Mouse (Mus musculus) stomach, embryonic 15.5 days (tissue): ENCODE data around the gene Pramef17. TPM values are rescaled to one million over a fixed set of nuclear protein-coding genes. Genes with fewer than 3 reads are reported as not detected.
"Not testable (repeated sequence)": the region's sequence is repeated elsewhere in the genome, so short reads cannot be mapped to it uniquely, and the experiment has no call there.

Experiments
- ATAC-seq: fragments of 200-750 bp; cut with Nextera tagmentation; 2 replicates; pipeline ENCODE4 v1.8.0; 2017; ENCODE audit warnings: low read depth, moderate number of reproducible peaks, moderate TSS enrichment; ENCODE audit not compliant: insufficient read depth, low FRiP score
- H3K27ac ChIP-seq: fragments of 300-500 bp; sonication (generic); 2 replicates; pipeline ENCODE4 v1.5.1; 2015; ENCODE audit warnings: mild to moderate bottlenecking, inconsistent platforms
- H3K27me3 ChIP-seq: fragments of 300-500 bp; sonication (generic); replicated peaks from 2 replicates; pipeline ENCODE4 v1.6.1; 2015; ENCODE audit warnings: inconsistent platforms
- H3K36me3 ChIP-seq: fragments of 300-500 bp; sonication (generic); 2 replicates; pipeline ENCODE4 v1.6.1; 2015; ENCODE audit warnings: inconsistent platforms
- H3K4me1 ChIP-seq: fragments of 300-500 bp; sonication (generic); 2 replicates; pipeline ENCODE4 v1.6.1; 2015; ENCODE audit warnings: inconsistent platforms
- H3K4me2 ChIP-seq: fragments of 300-500 bp; sonication (generic); 2 replicates; pipeline ENCODE4 v1.6.1; 2015; ENCODE audit warnings: mild to moderate bottlenecking, inconsistent platforms
- H3K4me3 ChIP-seq: fragments of 300-500 bp; sonication (generic); replicated peaks from 2 replicates; pipeline ENCODE4 v1.5.1; 2015; ENCODE audit warnings: inconsistent platforms
- H3K9ac ChIP-seq: fragments of 300-500 bp; sonication (generic); 2 replicates; pipeline ENCODE4 v1.6.1; 2015; ENCODE audit warnings: inconsistent platforms
- H3K9me3 ChIP-seq: fragments of 300-500 bp; sonication (generic); 2 replicates; pipeline ENCODE4 v1.6.1; 2016; ENCODE audit warnings: inconsistent platforms
- WGBS: fragments of 180-500 bp; shearing (Covaris S2); methylation state at CpG from one replicate; pipeline ENCODE4 v1.1.7; 2015; 5-methylcytosine and 5-hydroxymethylcytosine counted together
- polyA plus RNA-seq: library from polyadenylated mRNA; unstranded; fragments of >200 nt; fragmentation: Nextera tagmentation; extraction: Ambion mirVana; gene quantifications from 2 replicates; pipeline ENCODE4 v1.2.1, GENCODE M21; 2015

Pramef17 gene
- not detected in 2 replicates for polyA plus RNA-seq

DNA sequence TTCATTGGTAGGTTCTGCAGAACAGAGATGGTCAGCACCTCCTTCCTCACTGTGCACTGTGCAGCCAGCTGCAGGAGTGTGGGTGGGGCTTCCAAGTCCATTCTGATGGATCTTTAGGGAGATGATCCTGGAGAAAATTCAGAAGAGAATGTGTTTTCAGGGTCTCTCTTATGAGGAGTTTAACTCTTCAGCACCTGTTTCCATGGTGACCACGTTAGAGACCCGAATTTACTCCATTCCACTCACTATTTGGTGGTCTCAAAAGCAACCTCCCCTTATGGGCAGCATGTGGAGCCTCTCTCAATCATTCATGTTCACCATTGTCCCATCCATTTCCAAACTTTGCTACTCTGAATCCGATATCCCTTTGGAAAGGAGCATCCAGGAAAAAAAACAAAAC lies at the start of gene Pramef17:
TSS of gene Pramef17 (minus strand) at position 101 of the 400 bp plus-strand sequence.
- not testable (repeated sequence) for H3K9me3 ChIP-seq, H3K9ac ChIP-seq, H3K36me3 ChIP-seq, H3K4me2 ChIP-seq, ATAC-seq, H3K27me3 ChIP-seq, H3K4me3 ChIP-seq, H3K4me1 ChIP-seq, H3K27ac ChIP-seq
- WGBS: 48% methylated on average over 3 of the region's 3 CpGs

DNA sequence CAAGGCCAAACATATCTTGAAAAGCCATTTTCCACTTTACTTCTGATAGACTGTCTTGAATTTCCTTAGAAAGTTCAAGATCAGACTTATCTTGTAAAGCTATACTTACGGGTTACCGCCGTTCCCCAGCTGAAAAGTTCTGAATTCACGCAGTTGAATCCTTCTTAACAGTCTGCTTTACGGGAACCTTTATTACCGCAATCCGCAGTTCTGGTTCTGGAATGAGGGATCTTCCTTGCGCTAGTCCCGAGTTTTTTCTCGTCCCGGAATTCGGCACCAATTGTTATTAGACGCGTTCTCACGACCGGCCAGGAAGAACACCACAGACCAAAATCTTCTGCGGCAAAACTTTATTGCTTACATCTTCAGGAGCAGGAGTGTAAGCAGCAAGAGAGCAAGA lies 6.0 kb downstream of the Pramef17 start:
- 94% methylated on average over 17 of the region's 17 CpGs for WGBS
- H3K4me1 ChIP-seq, H3K36me3 ChIP-seq, H3K4me2 ChIP-seq, ATAC-seq, H3K27ac ChIP-seq, H3K4me3 ChIP-seq, H3K27me3 ChIP-seq, H3K9ac ChIP-seq, H3K9me3 ChIP-seq: not testable (repeated sequence)

DNA sequence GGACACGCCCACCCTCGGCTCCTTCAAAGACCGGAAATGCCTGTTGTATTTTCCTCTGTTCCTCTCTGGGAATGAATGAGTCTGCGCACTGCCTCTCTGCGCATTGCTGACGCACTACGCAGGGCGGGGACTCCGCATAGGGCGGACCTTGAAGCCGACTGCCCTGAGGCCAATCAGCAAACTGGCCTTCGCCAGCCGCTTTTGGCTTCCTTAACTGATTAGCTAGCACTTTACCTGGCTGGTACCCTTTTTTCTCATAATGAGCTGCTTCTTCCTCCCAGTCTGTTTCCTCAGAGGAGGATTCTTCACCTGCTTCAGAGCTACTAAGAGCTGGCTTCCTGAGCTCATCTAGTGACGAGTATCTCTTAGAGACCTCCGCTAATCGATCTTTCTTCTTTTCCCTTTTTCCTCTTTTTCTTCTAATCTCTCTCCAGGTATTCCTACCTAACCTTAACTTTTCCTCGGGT lies 6.7 kb downstream of the Pramef17 start:
- H3K4me2 ChIP-seq, H3K9ac ChIP-seq, H3K4me1 ChIP-seq, H3K27ac ChIP-seq, ATAC-seq, H3K27me3 ChIP-seq, H3K9me3 ChIP-seq, H3K4me3 ChIP-seq, H3K36me3 ChIP-seq: not testable (repeated sequence)
- WGBS: 86% methylated on average over 14 of the region's 17 CpGs

DNA sequence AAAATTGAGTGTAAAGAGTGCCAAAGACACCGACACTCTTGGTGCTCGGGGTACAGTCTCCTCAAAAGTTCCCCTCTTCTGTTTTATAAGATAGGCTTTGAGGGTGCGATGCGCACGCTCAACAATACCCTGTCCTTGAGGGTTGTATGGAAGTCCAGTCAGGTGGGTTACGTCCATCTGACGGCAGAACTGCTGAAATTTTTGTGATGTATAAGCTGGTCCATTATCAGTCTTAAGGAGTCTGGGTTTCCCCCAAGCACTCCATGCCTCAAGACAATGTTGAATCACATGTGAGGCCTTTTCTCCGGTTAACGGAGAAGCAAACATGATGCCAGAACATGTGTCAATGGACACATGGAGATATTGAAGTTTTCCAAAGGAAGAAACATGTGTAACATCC lies 8.4 kb downstream of the Pramef17 start:
- not testable (repeated sequence) for H3K27ac ChIP-seq, H3K9ac ChIP-seq, H3K4me1 ChIP-seq, H3K4me2 ChIP-seq, H3K9me3 ChIP-seq, H3K27me3 ChIP-seq, H3K36me3 ChIP-seq, ATAC-seq, H3K4me3 ChIP-seq
- WGBS: 82% methylated on average over 6 of the region's 9 CpGs

DNA sequence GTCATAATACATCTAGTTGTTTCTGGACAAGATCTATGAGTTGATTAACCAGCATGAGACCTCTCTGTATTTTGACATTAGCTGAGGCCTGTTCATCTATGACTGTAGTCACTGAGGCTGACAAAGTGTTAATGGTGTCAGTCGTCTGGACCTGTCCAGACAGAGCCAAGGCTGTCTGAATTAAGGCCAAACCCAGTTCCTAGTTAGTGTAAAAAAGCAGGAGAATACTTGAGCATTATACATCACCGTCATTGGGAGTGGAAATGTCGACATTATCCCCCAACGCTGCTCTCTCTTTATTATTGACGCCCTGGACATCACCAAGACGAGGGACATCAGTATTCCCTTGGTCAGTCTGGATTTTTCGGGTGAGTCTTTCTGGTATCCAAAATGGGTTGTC lies 9.0 kb downstream of the Pramef17 start:
- not testable (repeated sequence) for ATAC-seq, H3K27ac ChIP-seq

DNA sequence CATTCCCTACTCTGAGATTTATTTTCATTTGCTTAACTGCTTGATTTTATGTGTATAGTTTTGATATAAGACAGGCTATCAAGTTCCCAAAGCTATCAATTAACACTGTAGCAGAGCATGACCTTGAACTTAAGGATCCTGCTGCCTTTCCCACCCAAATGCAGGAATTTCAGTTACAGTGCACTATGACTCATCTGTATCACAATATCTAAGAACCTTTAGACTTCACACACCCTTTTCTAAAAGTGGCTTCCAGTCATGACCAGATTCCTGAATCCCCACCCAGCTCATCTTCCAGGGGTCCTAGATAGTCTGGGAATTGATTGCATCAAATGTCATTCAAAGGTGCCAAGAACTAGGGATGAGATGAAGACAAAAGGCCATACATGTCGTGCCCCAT lies 10.7 kb downstream of the Pramef17 start:
- H3K9me3 ChIP-seq, H3K27ac ChIP-seq, H3K4me1 ChIP-seq, H3K27me3 ChIP-seq, H3K9ac ChIP-seq, H3K36me3 ChIP-seq, H3K4me3 ChIP-seq, ATAC-seq, H3K4me2 ChIP-seq: not testable (repeated sequence)
- WGBS: 50% methylated on average over 1 of the region's 1 CpGs

More for the DNA sequence above, 9.0 kb downstream of the Pramef17 start:
- H3K9me3 ChIP-seq, H3K36me3 ChIP-seq, H3K27me3 ChIP-seq, H3K4me3 ChIP-seq, H3K4me2 ChIP-seq, H3K4me1 ChIP-seq, H3K9ac ChIP-seq: not testable (repeated sequence)
- no CpG with 5 or more reads among the region's 7 CpGs for WGBS

DNA sequence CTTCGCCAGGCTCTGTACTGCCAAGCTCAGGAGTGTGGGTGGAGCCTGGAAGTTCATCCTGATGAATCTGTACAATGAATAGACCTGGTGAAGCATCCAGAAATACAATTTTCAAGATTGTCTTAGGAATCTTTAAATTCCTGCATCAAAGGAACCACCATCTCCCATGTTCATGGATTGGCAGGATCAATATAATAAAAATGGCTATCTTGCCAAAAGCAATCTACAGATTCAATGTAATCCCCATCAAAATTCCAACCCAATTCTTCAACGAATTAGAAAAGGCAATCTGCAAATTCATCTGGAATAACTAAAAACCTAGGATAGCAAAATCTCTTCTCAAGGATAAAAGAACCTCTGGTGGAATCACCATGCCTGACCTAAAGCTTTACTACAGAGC lies 27.3 kb downstream of the Pramef17 start, which contains the start of gene Gm13101:
TSS of gene Gm13101 (minus strand) at position 101 of the 400 bp plus-strand sequence.
- not testable (repeated sequence) for H3K4me3 ChIP-seq, ATAC-seq, H3K4me2 ChIP-seq, H3K27ac ChIP-seq, H3K4me1 ChIP-seq, H3K9ac ChIP-seq, H3K9me3 ChIP-seq, H3K27me3 ChIP-seq, H3K36me3 ChIP-seq
- 44% methylated on average over 2 of the region's 2 CpGs for WGBS

DNA sequence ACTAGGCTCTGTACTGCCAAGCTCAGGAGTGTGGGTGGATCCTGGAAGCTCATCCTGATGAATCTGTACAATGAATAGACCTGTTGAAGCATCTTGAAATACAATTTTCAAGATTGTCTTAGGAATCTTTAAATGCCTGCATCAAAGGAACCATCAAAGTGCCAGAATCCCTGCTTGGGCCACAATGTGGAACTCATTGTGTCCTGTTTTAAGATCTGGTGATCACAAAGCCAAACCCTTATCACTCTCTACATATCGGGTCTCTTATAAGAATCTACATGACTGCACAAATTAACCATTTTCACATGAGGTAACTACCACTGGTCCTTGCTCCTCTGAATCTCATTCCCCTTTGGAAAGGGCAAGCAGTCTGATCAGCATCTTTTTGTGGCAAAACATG lies 43.3 kb downstream of the Pramef17 start, which contains the start of gene Pramef25:
TSS of gene Pramef25 (minus strand) at position 101 of the 400 bp plus-strand sequence.
- not testable (repeated sequence) for H3K4me2 ChIP-seq, H3K36me3 ChIP-seq, H3K27me3 ChIP-seq, H3K4me1 ChIP-seq, H3K9ac ChIP-seq, H3K27ac ChIP-seq, H3K9me3 ChIP-seq, ATAC-seq, H3K4me3 ChIP-seq
- WGBS: 85% methylated on average over 1 of the region's 1 CpGs

Other genes starting within 250 kb of the Pramef17 start
- gene Gm13023, start 205.0 kb downstream of the Pramef17 start, polyA plus RNA-seq: not detected in 2 replicates
- gene Gm13084, start 178.3 kb downstream of the Pramef17 start, polyA plus RNA-seq: not detected in 2 replicates
- not detected in 2 replicates for gene Gm13103, start 147.9 kb downstream of the Pramef17 start, polyA plus RNA-seq
- gene Pramef6, start 94.0 kb downstream of the Pramef17 start, polyA plus RNA-seq: not detected in 2 replicates
- not detected in 2 replicates for gene Pramef25, start 43.4 kb downstream of the Pramef17 start, polyA plus RNA-seq
- not detected in 2 replicates for gene Gm13101, start 27.4 kb downstream of the Pramef17 start, polyA plus RNA-seq
- gene Pramel4, start 64.8 kb upstream of the Pramef17 start, polyA plus RNA-seq: not detected in 2 replicates
- not detected in 2 replicates for gene Gm13102, start 112.1 kb upstream of the Pramef17 start, polyA plus RNA-seq
- not detected in 2 replicates for gene Oog3, start 168.3 kb upstream of the Pramef17 start, polyA plus RNA-seq
- gene Oog2, start 196.3 kb upstream of the Pramef17 start, polyA plus RNA-seq: not detected in 2 replicates
- gene C87977, start 218.9 kb upstream of the Pramef17 start, polyA plus RNA-seq: not detected in 2 replicates